Mouse (Mus musculus) embryonic facial prominence, embryonic 15.5 days (tissue): ENCODE data around the gene Zfp712. TPM values are rescaled to one million over a fixed set of nuclear protein-coding genes. Genes with fewer than 3 reads are reported as not detected.

Source experiments
- ATAC-seq: fragments of 200-750 bp; cut with Nextera tagmentation; 2 replicates; pipeline ENCODE4 v1.8.0; 2017; ENCODE audit warnings: low read depth, moderate TSS enrichment; ENCODE audit not compliant: insufficient number of reproducible peaks, low FRiP score, low TSS enrichment
- H3K27ac ChIP-seq: fragments of 300-500 bp; sonication (generic); replicated peaks from 2 replicates; pipeline ENCODE4 v1.5.1; 2015; ENCODE audit warnings: mild to moderate bottlenecking, inconsistent platforms
- H3K27me3 ChIP-seq: fragments of 300-500 bp; sonication (generic); 2 replicates; pipeline ENCODE4 v1.6.1; 2015; ENCODE audit warnings: inconsistent platforms
- H3K36me3 ChIP-seq: fragments of 300-500 bp; sonication (generic); 2 replicates; pipeline ENCODE4 v1.6.1; 2015; ENCODE audit warnings: mild to moderate bottlenecking, inconsistent platforms
- H3K4me1 ChIP-seq: fragments of 300-500 bp; sonication (generic); 2 replicates; pipeline ENCODE4 v1.6.1; 2015; ENCODE audit warnings: inconsistent platforms
- H3K4me2 ChIP-seq: fragments of 300-500 bp; sonication (generic); replicated peaks from 2 replicates; pipeline ENCODE4 v1.6.1; 2015; ENCODE audit warnings: mild to moderate bottlenecking, inconsistent platforms
- H3K4me3 ChIP-seq: fragments of 300-500 bp; sonication (generic); replicated peaks from 2 replicates; pipeline ENCODE4 v1.5.1; 2015; ENCODE audit warnings: mild to moderate bottlenecking, inconsistent platforms
- H3K9ac ChIP-seq: fragments of 300-500 bp; sonication (generic); 2 replicates; pipeline ENCODE4 v1.6.1; 2015; ENCODE audit warnings: inconsistent platforms
- H3K9me3 ChIP-seq: fragments of 300-500 bp; sonication (generic); replicated peaks from 2 replicates; pipeline ENCODE4 v1.6.1; 2016; ENCODE audit warnings: inconsistent platforms
- WGBS: fragments of 180-500 bp; shearing (Covaris S2); methylation state at CpG from one replicate; pipeline ENCODE4 v1.1.7; 2015; 5-methylcytosine and 5-hydroxymethylcytosine counted together
- polyA plus RNA-seq: library from polyadenylated mRNA; unstranded; fragments of >200 nt; fragmentation: Nextera tagmentation; extraction: Ambion mirVana; gene quantifications from 2 replicates; pipeline ENCODE4 v1.2.1, GENCODE M21; 2015

Gene Zfp712
- 4.1 and 4.4 TPM in 2 replicates for polyA plus RNA-seq

GRCm38 (mm10) chr13:67060786-67061358 is at the start of gene Zfp712:
TSS of gene Zfp712 (minus strand) at chr13:67061170.
- peak within 1 kb of the TSS; percentile 75 for H3K9ac ChIP-seq
- under 1% methylated on average over 27 of the region's 27 CpGs for WGBS
- H3K4me1 ChIP-seq = peaks cover 5% of the 10 kb centered on the region; the same call in 1 of the 2 replicates
- peak within 1 kb of the TSS; percentile 70 for H3K4me2 ChIP-seq
- H3K27me3 ChIP-seq = no peaks in the 10 kb centered on the region
- H3K9me3 ChIP-seq = no peaks in the 10 kb centered on the region; the same call in 1 of the 2 replicates
- H3K36me3 ChIP-seq = no peaks in the 10 kb centered on the region
- H3K4me3 ChIP-seq = peak within 1 kb of the TSS; percentile 75
- peak; percentile 93 for ATAC-seq
- peak within 1 kb of the TSS; percentile 88 for H3K27ac ChIP-seq

GRCm38 (mm10) chr13:67108821-67109206 is 47.8 kb upstream of the Zfp712 start:
- Histone ChIP-seq H3K9ac (no peak overlapping the region), H3K27ac (0 out of 2 replicates have a peak overlapping the region, but pooled peaks have one; percentile 94), H3K9me3 (no peaks in the 10 kb centered on the region; the same call in 1 of the 2 replicates), H3K27me3 (no peaks in the 10 kb centered on the region), H3K4me2 (peak overlapping the region; percentile 44), H3K36me3 (peaks cover 10% of the 10 kb centered on the region; the same call in 1 of the 2 replicates), H3K4me1 (peaks cover 6% of the 10 kb centered on the region; the same call in 1 of the 2 replicates), H3K4me3 (peak overlapping the region; percentile 66)
- WGBS = 4% methylated on average over 9 of the region's 9 CpGs
- ATAC-seq = peak; percentile 26; the same call in 1 of the 2 replicates

DNA sequence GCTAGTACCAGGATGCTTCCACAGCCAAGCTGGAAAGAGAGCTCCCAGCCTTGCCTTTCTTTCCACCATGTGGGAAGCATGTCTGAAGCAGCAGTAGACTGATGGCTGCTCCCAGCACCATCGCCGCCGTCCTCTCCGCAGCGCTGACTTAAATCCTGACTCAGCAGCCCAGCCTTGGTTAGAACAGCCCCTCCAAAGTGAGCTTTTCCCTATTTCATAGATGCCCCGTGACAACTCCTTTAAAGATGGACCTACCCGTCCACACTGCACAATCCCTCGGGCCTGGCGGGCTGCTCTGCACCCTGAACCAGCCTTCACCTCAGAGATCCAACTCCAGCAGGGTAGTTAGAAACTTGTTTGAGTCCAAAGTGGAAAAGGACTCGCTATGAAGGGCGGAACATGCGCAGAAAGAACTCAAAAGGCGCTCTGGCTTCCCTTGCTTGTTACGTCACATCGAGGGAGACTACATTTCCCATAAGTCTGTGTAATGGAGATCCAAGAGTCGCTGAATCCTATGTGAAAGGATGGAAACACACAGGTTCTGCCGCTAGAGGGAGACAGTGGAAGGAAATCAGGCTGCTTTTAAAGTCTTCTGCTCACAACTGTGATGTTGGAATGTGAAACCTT is 47.3 kb upstream of the Zfp712 start, which contains the start of gene Gm28557:
Gm28557 (minus strand) TSS at position 411 of the 627 bp plus-strand sequence.
- H3K9me3 ChIP-seq = no peaks in the 10 kb centered on the region; the same call in 1 of the 2 replicates
- peak; percentile 94 for ATAC-seq
- H3K9ac ChIP-seq = peak within 1 kb of the TSS; percentile 60
- no peaks in the 10 kb centered on the region for H3K27me3 ChIP-seq
- H3K4me2 ChIP-seq = peak within 1 kb of the TSS; percentile 61
- WGBS = under 1% methylated on average over 17 of the region's 17 CpGs
- H3K27ac ChIP-seq = peak within 1 kb of the TSS; percentile 94
- H3K36me3 ChIP-seq = peaks cover 10% of the 10 kb centered on the region; the same call in 1 of the 2 replicates
- peak within 1 kb of the TSS; percentile 66 for H3K4me3 ChIP-seq
- H3K4me1 ChIP-seq = peaks cover 6% of the 10 kb centered on the region; the same call in 1 of the 2 replicates

DNA sequence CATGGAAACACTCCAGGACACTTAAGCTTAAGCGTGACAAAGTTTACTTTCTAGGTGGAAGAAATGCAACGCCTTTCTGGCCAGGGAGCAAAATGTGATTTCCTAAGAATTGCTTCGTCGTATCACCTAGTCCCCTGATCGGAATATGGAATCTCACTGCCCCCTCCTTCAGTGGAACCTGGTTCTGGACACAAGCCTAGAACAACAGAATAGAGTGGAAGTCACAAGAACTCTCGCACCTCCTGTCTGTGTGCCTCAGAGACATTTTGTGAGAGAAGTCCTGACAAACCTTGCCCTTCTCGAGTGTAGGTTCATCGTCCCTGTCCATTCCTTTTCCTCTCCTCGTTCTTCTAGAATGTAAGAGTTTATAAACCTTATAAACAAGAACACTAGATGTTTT is 46.7 kb upstream of the Zfp712 start:
- Histone ChIP-seq H3K9ac (peak overlapping the region; percentile 60), H3K4me1 (peaks cover 6% of the 10 kb centered on the region; the same call in 1 of the 2 replicates), H3K27me3 (no peaks in the 10 kb centered on the region), H3K27ac (peak overlapping the region; percentile 94), H3K4me3 (peak overlapping the region; percentile 66), H3K9me3 (no peaks in the 10 kb centered on the region; the same call in 1 of the 2 replicates), H3K36me3 (peaks cover 10% of the 10 kb centered on the region; the same call in 1 of the 2 replicates), H3K4me2 (peak overlapping the region; percentile 61)
- WGBS = 64% methylated on average over 9 of the region's 9 CpGs
- no peak for ATAC-seq

GRCm38 (mm10) chr13:67097876-67098275 is 36.9 kb upstream of the Zfp712 start, which contains the start of gene Zfp708:
TSS of gene Zfp708 (minus strand) at chr13:67097976.
- Histone ChIP-seq H3K9ac (no peak within 1 kb of the TSS), H3K4me1 (no peaks in the 10 kb centered on the region), H3K36me3 (0 out of 2 replicates have a peak, but pooled peaks cover 15% of the 10 kb centered on the region), H3K4me3 (no peak within 1 kb of the TSS), H3K27ac (no peak within 1 kb of the TSS), H3K27me3 (no peaks in the 10 kb centered on the region), H3K9me3 (no peaks in the 10 kb centered on the region), H3K4me2 (no peak within 1 kb of the TSS)
- no peak for ATAC-seq
- WGBS = 91% methylated on average over 10 of the region's 10 CpGs

- H3K27ac ChIP-seq = no peak overlapping the region
- H3K27me3 ChIP-seq = no peaks in the 10 kb centered on the region
- H3K4me2 ChIP-seq = no peak overlapping the region
- H3K4me3 ChIP-seq = no peak overlapping the region
- no peaks in the 10 kb centered on the region for H3K9me3 ChIP-seq
- H3K4me1 ChIP-seq = no peaks in the 10 kb centered on the region
- no peaks in the 10 kb centered on the region for H3K36me3 ChIP-seq
- H3K9ac ChIP-seq = no peak overlapping the region
- no peak for ATAC-seq
- WGBS = 74% methylated on average over 1 of the region's 1 CpGs
These were observed 29.2 kb upstream of the Zfp712 start for GRCm38 (mm10) chr13:67090154-67090553.

DNA sequence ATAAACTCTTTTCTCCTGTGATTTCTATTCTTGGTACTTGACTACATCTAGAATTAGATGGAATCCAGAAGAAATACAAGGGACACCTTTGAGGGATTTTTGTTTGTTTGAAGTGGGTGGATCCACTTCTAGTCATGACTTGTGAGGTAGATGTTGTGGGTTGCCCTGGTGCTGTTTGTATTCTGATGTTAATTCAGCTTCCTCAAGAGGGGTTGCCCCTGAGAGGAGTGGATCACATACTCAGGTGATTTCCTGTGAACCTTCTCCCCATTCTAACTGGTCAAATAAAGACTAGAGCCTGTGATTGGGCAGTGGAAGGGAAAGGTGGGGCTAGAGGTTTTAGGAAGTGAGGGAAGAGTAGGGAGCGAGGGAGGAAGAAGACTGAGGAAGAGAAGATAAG is 21.0 kb upstream of the Zfp712 start:
- no peak for ATAC-seq
- Histone ChIP-seq H3K4me3 (peak overlapping the region; percentile 58), H3K4me2 (peak overlapping the region; percentile 64), H3K9me3 (peaks cover 5% of the 10 kb centered on the region; the same call in 1 of the 2 replicates), H3K27ac (peak overlapping the region; percentile 93; the same call in 1 of the 2 replicates), H3K4me1 (0 out of 2 replicates have a peak, but pooled peaks cover 5% of the 10 kb centered on the region), H3K27me3 (no peaks in the 10 kb centered on the region), H3K9ac (no peak overlapping the region), H3K36me3 (peaks cover 17% of the 10 kb centered on the region)
- WGBS = 94% methylated on average over 1 of the region's 1 CpGs

GRCm38 (mm10) chr13:67081142-67081713 is 20.3 kb upstream of the Zfp712 start:
- WGBS = under 1% methylated on average over 24 of the region's 24 CpGs
- peaks cover 22% of the 10 kb centered on the region for H3K36me3 ChIP-seq
- peak overlapping the region; percentile 93 for H3K27ac ChIP-seq
- peak overlapping the region; percentile 29 for H3K9ac ChIP-seq
- no peaks in the 10 kb centered on the region for H3K27me3 ChIP-seq
- peak; percentile 98 for ATAC-seq
- H3K4me3 ChIP-seq = peak overlapping the region; percentile 58
- 0 out of 2 replicates have a peak, but pooled peaks cover 5% of the 10 kb centered on the region for H3K4me1 ChIP-seq
- peaks cover 6% of the 10 kb centered on the region; the same call in 1 of the 2 replicates for H3K9me3 ChIP-seq
- peak overlapping the region; percentile 64 for H3K4me2 ChIP-seq

DNA sequence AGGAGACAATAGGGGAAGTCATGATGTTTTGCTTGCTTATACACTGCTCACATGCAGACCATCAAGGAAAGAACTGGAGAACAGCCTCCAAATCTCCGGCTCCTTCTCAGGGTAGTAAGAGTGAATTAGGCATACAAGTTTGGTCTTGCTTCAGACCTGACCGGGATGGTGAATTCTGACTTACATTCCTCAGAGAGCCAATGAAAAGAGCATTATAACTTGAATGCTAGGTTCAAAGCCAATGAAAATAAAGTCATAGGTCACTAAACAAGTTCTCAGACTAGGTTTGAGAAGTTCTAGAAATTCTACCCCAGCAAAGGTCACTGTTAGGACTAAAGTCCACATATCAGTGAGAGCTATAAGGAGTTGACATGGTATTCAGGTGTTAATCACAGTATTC is 16.3 kb upstream of the Zfp712 start:
- no peak overlapping the region for H3K4me3 ChIP-seq
- no peak overlapping the region for H3K9ac ChIP-seq
- H3K4me2 ChIP-seq = no peak overlapping the region
- no peak for ATAC-seq
- 0 out of 2 replicates have a peak, but pooled peaks cover 5% of the 10 kb centered on the region for H3K4me1 ChIP-seq
- no peaks in the 10 kb centered on the region for H3K27me3 ChIP-seq
- WGBS = 73% methylated on average over 2 of the region's 2 CpGs
- H3K27ac ChIP-seq = no peak overlapping the region
- H3K36me3 ChIP-seq = peaks cover 54% of the 10 kb centered on the region
- H3K9me3 ChIP-seq = peaks cover 16% of the 10 kb centered on the region; the same call in 1 of the 2 replicates

GRCm38 (mm10) chr13:67072786-67073185 is 11.8 kb upstream of the Zfp712 start:
- Histone ChIP-seq H3K27ac (no peak overlapping the region), H3K36me3 (peaks cover 73% of the 10 kb centered on the region), H3K9ac (no peak overlapping the region), H3K4me3 (no peak overlapping the region), H3K27me3 (no peaks in the 10 kb centered on the region), H3K4me2 (no peak overlapping the region), H3K4me1 (no peaks in the 10 kb centered on the region), H3K9me3 (peaks cover 29% of the 10 kb centered on the region)
- WGBS = 91% methylated on average over 2 of the region's 2 CpGs
- no peak for ATAC-seq

DNA sequence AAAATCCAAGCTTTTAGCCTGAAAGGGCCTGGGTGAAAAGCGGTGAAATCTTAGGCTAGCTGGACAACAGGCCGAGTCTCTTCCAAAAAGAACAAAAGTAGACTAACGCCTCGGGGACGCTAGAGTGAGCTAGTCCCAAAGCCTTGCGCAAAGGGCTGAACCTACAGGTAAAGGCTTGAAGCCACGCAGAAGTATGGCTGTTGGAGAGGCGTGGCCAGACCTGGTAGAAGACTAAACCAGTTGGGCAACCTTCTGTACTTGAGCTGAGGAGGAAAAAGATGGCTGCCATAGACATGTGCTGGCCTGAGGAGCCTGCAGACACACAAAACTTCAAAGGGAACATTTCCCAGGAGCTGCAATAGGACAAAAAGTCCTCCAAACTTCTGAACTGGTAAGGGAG is 4.4 kb upstream of the Zfp712 start:
- H3K27ac ChIP-seq = 0 out of 2 replicates have a peak overlapping the region, but pooled peaks have one; percentile 7
- H3K4me2 ChIP-seq = no peak overlapping the region
- H3K9me3 ChIP-seq = peaks cover 7% of the 10 kb centered on the region
- H3K4me1 ChIP-seq = no peaks in the 10 kb centered on the region
- no peaks in the 10 kb centered on the region for H3K27me3 ChIP-seq
- ATAC-seq = no peak
- peaks cover 20% of the 10 kb centered on the region for H3K36me3 ChIP-seq
- no peak overlapping the region for H3K9ac ChIP-seq
- H3K4me3 ChIP-seq = no peak overlapping the region
- 79% methylated on average over 8 of the region's 8 CpGs for whole genome bisulfite sequencing
